Mouse (Mus musculus): ENCODE results near the gene Prdx3.
A peak's percentile ranks its signal among the peaks of the same experiment; 100 is the strongest.
"Not testable (repeated sequence)": the region's sequence is repeated elsewhere in the genome, so short reads cannot be mapped to it uniquely, and the experiment has no call there.

The Prdx3 gene

DNA sequence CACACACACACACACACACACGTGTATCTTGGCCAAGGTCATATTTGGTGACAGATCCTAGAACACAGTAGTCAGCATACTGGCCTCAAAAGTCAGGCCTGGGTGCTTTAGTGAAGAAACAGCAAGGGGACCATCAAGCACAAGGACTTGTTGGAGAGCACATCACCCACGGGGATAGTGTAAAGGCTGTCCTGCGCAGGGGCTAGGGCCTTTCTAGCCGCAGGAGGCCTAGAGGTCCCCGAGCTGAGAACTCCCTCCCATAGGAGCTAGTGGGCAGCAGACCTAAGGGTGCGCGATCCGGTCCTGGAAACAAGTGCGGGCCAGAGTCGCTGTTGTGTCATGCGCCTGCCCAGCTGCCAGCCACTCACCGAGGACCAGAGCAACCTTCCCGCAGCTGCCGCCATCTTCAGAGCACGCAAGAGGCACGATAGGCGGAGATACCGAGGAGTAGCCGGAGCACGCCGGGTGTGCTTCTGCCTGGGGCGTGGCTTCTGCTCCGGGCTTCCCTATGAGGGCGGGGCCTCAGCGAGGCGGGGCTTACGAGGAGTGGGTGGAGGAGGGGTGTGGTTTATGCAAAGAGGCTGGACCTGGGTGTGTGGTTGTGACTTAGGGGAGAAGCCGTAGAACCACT, at the start of gene Prdx3:
Gene Prdx3 (minus strand): TSS at position 493 of the 631 bp plus-strand sequence.
- DNase-seq = peak; percentile 98

DNA sequence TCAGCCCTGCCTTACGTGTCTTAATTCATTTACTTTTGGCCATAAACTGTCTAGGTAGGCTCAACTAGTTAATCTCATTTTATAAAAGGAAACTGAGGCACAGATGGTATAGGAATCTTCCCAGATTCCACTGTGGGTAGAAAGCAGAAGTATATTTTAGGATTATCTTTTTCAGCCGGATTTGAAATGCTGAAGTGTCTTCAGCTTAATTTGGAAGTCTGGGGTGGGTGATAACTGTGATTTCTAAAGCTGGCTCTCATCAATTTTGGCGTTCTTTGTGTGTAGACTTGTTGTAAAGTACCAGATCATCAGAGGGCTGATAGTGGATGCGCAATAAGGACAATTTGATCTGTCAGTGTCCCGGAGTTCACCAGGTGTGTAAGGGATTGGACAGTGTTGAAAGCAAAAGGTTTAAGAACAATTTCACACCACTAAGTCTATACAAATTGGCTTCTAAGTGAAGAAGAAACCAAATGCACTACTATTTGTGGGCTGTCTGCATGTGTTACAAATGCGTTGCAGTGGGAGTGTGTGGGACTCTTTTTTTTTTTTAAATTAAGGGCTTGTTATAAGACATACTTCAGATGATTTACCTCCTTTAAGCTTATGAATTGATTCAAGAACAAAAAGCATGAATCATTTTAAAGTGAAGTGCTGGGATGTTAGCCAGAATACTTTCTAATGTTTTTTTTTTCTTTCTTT, 42.7 kb upstream of the Prdx3 start:
- DNase-seq = no peak

DNA sequence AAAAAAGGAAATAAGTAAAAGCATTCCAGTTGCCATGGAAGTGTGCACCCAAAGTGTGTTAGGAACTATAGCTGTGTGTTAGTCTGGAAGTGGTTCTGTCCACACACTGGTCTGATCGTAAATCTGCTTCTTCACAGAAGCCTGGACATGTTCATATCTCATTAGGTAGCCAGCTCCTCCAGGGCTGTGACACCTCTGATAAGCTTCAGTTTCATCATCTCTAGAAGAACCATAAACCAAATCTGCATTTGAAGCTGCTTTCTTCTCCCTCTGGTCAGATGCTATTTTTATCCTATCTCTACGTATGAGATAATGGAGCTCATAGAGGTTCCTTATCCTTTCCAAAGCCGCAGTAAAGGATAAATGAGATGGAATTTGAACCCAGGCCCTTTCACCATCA, 41.5 kb upstream of the Prdx3 start:
- no peak for DNase-seq

DNA sequence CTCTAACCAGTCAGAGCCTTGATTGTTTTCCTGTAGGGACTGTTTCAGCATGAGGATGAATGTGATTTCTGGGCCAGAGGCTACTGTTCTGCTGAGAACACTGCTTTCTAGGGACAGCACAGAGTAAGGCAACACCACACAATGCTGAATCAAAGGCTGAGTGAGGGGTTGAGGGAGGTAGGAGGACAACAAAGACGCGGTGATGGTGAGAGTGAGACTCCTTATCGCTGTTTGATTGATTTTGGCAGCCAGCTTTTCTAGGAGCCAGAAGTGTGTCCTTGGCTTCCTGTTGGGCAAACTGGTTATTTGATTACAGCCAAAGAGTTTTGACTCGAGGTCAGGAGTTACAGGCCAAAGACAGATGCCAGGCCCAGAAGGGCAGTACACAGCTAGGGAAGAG, 40.9 kb upstream of the Prdx3 start:
- DNase-seq = no peak

DNA sequence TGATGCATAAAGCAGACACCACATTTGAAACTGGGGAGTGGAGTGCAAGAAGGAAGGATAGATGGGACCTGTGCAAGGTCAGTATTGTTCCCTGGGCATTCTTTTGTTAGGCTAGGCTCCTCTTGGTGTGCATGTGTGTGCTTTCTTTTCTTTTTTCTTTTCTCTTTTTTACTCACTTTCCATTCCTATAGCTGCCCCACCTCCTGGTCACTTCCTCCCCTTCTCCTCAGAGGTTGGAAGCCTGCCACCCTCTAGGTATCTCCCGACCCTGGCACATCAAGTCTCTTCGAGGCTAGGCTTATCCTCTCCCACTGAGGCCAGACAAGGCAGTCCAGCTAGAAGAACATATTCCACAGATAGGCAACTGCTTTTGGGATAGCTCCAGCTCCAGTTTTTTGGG, 37.3 kb upstream of the Prdx3 start:
- no peak for DNase-seq

DNA sequence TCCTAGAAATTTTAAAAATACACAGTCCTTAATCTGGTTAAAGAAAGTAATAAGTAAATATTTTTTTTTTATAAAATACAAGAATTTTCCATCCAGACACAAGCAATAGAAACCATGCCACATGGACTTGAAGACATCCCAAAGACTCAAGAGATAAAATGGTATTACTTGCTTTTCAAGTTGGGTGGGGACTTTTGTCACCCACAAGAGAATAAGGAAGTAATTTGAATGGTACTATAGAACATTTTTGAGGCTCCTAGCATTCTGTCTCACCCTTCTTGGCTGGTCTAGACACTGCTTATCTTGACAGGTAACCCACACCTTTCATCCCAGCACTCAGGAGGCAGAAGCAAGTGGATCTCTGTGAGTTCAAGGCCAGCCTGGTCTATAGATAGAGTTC, 35.9 kb upstream of the Prdx3 start:
- no peak for DNase-seq

DNA sequence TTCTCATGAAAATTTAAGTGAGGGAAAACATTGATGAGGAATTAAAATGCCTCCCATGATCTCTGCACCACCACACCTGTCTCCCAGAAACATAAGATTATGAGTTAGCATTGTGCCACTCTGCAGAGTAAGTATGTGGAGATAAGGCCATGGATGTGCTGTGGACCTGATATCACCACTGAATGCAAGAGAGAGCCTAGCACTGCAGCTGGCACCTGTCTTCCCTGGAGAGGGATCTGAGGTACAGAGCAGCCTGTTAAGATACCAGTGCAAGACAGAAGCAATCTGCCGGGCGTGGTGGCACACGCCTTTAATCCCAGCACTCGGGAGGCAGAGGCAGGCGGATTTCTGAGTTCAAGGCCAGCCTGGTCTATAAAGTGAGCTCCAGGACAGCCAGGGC, 31.1 kb upstream of the Prdx3 start:
- DNase-seq = no peak

DNA sequence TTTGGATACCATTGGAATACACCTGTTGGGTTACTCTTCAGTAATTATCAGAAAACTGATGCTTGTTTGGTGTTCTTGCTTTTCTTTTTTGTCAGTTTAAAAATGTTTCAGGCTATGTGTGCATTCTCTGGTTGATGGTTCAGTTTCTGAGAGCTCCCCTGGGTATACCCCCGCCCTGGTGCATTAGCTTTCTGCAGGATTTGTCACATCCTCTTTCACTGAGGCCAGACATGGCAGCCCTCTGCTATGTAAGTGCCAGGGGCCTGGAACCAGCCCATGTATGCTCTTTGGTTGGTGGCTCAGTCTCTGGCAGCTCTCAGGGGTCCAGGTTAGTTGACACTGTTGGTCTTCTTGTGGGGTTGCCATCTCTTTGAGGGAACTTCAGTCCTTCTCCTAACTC, 29.6 kb upstream of the Prdx3 start:
- DNase-seq = no peak

DNA sequence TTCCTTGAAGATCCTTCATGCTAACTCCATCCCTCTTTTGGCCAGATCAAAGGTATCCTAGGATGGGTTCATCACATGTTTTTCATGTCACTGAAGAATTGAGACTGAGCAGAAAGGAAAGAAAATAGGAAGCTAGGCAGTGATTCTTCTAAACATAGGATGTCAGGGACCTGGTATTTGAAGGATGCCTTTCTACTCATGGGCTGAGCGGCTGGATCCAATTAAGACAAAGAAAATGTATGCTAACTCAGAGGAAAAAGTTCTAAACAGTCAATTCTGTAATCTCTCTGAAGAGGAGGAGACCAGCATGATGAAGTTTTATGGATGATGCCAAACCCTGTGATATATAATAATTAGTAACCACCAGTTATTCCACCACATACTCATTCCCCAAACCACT, 28.8 kb upstream of the Prdx3 start:
- DNase-seq = no peak

DNA sequence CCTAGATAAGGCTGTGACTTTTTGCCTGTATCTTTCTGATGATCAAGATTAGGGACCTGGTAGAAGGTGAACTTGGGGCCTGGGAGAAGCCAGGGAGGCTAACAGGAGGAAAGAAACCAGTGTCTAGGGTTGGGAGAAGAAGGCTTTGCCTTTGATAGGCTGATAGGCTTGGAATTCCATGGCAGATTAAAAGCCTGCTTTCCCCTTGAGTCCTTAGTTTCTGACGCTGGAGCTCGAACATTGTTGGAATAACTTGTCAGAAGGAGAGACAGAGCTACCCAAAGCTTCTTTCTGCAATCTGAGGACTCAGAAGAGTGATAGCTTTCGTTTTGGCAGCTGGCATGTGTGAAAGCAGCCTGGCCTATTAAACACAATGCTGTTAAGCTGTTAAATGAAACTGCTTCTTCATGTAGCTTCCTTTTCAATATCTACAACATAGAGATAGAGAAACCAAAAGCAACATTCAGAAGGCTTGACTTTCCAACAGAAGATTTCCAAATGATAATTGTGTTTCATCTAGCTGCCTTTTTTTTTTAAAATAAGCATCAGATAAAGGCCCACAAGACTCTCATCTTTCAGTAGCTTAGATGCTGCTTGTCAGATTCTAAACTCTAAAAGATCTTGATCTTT, 21.0 kb upstream of the Prdx3 start:
- DNase-seq = no peak

DNA sequence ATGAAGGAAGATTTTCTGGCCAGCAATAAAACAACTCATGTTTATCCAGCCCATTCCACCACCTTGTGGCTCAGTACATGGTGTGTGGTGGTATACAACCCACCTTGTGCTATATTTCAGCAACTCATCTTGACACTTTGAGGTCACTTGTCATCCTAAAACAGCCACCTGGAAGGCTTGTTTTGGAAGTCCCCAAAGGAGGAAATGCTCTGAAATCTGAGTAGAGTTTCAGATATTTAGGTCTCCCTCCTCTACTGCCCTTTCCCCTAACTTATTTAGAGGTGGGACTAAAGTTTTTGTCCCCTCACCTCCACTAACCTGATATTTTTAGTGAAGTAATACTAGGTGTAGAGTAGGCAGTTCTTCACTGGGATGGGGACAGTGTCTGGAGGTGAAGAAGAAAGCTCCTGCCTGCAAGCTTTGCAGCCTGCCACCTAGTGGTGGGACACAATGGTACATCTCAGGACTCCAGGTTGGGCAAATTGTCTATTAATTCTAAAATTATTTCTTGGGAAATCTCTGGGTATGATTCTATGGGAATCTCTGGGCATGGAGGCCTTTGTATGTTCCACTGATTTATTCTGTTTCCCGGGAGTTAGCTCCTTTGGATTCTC, 17.7 kb upstream of the Prdx3 start:
- DNase-seq = peak; percentile 66 to 91

DNA sequence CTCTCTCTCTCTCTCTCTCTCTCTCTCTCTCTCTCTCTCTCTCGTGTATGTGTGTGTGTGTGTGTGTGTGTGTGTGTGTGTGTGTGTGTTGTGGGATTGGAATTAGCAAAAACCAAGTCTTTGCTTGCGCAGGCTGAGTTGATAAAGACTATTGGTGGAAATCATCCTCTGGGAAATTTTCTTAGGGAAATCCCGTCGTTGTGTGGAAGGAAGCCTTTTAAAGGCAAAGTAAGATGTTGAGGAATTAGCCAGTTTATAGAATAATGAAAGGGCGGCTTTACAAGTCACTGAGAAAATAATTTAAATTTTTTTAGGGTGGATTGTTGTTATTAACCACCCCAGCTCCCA, 16.7 kb upstream of the Prdx3 start:
- no peak for DNase-seq

DNA sequence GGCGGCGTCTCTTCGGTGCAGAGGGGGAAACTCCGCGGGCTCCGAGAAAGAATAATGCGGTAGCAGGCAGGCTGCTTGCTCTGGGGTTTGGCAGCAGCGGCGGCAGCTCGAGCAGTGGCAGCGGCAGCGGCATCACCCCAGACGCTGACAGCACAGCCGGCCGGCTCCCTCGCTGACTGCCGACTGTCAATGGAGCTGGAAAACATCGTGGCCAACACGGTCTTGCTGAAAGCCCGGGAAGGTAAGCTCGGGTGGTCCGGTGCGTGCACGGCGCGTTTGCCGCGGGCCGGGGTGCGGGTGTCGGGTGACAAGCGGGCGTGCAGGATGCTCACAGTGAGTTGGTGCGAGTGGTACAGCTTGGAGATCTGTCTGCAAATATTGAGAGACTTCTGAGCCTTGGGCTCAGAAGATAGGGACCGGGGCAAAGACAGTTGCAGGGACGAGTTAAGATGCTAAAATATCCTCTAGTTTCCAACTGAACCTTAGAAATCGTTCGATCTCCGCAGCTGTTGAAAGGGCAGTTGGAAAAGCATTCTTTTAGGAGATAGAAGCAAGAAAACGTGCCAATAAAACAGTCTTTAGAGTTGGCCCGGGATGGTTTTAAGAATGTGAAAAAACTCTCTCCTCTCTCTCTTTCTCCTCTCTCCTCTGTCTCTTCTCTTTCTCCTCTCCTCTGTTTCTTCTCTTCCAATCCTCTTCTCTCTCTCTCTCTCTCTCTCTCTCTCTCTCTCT, 16.2 kb upstream of the Prdx3 start:
- DNase-seq = no peak

DNA sequence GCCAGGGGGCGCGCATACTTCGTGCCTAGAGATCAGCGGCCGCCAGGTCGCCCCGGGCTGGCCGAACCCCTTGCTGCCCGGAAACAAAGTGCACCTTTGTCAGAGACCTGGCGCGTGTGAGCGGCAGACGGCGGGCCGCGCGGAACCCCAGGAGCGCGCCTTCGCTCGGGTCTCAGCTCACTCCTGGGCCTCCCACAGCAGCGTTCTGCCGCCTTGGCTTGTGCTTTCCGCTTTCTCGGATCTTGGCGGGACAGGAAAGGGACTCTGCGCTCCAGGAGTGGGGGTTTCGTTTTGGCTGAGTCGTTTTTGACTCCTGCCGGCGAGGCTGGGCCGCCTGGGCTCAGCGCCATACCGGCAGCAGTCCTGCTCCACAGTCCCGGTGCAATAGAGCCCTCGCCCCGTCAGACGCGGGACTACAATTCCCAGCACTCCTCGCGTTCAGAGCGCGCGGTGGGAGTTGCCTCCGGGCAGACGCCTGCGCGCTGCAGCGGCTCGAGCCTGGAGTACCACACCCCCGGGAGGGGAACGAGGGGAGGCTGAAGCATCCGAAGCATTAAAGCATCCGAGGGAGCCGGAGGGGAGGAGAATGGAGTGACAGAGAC, 15.5 kb upstream of the Prdx3 start, which contains the start of gene Grk5:
Gene Grk5 (plus strand): TSS at position 36 of the 602 bp plus-strand sequence.
- DNase-seq = peak; percentile 96 to 99

DNA sequence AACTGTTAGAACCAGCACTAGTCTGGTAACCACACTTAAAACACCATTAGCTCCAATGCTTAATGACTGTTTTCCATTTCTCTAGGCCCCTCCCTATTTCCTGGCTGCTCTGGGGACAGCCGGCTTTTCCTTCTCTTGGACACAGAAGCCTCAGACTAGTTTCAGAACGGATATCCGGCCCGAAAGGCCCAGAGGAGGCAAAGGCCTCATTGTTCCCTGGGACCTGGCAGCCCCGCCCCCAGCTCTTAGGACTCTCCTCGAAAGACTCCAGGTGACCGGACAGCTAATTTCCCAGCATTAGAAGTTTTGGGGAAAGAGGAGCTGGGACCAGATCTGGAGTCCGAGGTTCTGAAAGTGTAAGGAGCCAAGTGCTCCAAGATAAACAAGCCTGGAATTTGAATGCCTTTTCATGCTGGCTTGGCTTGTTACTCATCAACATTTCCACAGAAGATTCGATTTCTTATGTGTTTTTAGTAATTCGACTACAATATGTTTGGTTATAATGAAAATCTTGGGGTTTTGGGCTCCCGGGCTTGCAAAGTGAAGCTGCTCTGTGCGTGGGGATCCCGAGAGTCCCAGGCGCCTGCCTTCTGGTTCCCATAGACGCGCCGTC, 14.9 kb upstream of the Prdx3 start:
- DNase-seq = peak; percentile 87 to 90

DNA sequence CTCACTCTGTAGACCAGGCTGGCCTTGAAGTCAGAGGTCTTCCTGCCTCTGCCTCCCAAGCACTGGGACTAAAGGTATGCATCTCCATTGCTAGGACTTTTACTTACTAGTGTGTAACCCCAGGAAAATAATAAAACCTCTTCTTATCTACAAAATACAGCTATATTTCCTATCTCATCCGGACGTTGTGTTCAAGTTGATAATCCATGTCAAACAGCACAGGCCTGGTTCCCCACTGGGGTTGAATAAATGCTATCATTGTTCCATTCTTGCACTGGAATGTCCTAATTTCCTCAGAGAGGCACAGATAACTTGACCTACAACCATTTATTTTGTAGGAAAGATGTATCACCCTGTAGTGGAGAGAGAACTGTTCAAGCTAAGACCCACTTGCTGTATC, 13.3 kb upstream of the Prdx3 start:
- DNase-seq = no peak

DNA sequence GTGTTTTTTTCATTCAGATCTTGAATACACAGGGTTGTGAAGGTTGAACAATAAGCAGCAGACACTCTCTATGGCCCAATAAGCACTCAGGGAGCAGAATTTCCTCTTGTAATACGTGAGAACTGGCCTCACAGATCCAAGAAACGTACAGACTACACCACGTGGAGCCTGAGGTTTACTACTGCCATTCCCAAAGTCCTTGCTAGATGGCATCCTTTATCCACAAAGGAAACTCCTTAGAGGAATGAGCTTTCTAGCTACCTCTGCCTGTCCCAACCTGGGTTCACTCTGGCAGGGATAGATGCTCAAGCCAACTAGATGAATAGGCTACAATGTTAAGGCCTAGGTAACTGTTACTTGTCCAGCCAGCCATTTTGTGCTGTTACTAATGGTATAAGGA, 8.8 kb upstream of the Prdx3 start:
- DNase-seq = peak; percentile 53

DNA sequence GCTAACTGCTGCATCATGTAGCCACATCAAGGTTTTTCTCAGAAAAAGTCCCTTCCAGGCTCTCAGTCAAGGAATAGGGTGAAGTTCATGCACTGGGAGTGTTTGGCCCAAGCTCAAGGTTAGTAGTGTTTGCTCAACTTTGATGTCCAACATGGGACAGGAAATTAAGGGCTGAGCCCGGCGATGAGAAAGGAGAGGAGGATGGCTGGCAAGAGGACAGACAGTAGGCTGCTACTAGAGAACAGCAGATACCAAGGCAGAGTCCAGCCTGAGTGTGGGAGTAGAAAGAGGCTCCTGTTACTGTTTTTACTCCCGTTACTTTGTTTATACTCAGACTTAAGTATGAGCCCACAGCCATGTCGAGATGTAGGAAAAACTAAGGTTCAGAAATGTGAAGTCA, 855 bp downstream of the Prdx3 start:
- peak in 1 of 2 experiments; percentile 45 for DNase-seq

DNA sequence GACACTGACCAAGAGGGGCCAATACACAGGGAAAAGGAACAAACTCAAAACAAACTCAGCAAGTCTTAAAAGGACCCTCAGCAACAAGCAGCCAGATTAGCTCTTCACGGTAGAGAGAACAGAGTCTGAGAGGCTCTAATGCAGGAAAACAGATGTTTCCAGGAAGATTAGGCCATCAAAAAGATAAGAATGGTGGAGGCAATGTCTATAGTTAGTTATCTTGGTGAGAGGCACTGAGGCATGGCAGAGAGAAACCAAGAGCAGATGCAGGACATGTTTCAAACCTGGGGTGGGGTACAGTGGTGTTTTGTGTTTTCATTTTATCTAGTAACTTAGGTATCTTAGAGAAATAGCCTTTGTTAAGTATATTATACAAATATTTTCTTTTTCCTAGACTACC, 2.1 kb downstream of the Prdx3 start:
- no peak for DNase-seq

DNA sequence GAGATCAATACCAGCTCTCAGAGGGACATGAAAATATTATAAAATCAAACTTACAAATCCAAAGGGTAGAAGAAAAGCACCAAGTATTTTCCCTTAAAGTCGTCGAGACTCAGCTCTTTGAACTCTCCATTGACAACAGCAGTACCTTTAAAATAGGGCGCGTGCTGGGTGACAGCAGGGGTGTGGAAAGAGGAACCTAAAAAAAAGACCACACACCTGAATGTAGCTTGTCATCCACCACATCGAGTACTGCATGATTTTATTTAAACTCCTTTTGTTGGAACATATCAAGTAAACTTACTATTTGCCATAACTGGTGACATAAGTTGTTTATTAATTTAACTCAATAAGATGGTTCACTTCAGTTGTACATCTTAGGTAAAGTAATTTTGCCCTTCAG, 3.0 kb downstream of the Prdx3 start:
- DNase-seq = no peak

DNA sequence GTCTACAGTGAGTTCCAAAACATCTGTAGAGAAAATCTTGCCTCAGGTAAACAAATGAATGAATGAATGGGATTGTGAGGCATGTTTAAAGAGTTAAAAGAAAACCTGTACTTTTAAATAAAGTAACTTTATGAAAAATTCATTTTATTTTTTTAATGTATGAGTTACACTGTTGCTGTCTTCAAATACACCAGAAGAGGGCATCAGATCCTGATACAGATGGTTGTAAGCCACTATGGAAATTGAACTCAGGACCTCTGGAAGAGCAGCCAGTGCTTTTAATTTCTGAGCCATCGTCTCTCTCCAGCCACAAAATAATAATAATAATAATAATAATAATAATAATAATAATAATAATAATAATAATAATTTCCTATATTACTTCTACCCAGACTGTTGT, 3.9 kb downstream of the Prdx3 start:
- no peak for DNase-seq

DNA sequence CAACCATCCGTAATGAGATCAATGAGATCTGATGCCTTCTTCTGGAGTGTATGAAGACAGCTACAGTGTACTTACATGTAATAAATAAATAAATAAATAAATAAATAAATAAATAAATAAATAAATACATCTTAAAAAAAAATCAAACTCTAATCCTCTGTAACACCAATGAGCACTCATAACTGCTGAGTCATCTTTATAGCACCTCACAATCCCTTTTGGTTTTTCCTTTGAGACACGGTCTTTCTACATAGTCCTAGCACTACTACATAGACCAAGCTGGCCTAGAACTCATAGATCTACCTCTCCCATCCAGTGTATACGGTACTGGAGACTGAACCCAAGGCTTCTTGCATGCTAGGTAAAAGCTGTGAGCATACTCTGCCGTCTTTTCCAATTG, 8.2 kb downstream of the Prdx3 start:
- not testable (repeated sequence) for DNase-seq
